Comparison of ENCODE assay signal across 10 mouse cellular contexts in the genomic region with DNA sequence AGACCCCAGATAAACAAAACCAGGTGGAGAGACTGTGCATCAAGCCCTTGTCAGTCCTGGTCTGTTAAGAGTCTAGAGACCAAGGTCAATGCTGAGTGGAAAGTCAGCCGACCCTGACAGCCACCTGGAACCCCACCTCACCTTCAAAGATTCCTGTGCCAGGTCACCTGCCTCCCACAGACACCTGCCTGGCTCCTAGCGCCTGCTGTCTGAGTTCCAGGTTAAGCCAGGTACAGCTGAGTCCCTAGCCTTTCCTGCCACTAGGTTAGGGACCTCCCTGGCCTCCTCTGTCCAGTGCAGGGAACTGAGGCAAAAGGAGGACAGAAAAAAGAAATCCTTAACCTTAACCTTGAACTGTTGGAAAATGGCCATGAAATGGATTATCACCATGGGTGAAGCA.
DNase-seq lines count a peak whose midpoint lies in the region; ATAC-seq and TF ChIP-seq lines count a peak whose summit lies in the region.
"Had no signal": no experiment of that assay in that cellular context is flagged by ENCODE, and none has a peak within 500 bp of the region (broad histone marks: within the 10 kb centered on the region; RNA-seq: fewer than 3 reads in every experiment).

No protein-coding gene starts in this region.

- 60% methylated on average over 2 of the region's 2 CpGs for WGBS in heart, embryonic 12.5 days
- 74% methylated on average over 2 of the region's 2 CpGs for WGBS in midbrain, embryonic 10.5 days
- WGBS in midbrain, embryonic 11.5 days: 79% methylated on average over 2 of the region's 2 CpGs
- 53% methylated on average over 2 of the region's 2 CpGs for WGBS in limb, embryonic 12.5 days
- 40% methylated on average over 2 of the region's 2 CpGs for WGBS in stomach, postnatal 0 days

- H3K4me3 ChIP-seq in heart, embryonic 12.5 days: no peak overlapping the region
- no peak overlapping the region for H3K4me3 ChIP-seq in midbrain, embryonic 10.5 days
- no peak overlapping the region for H3K4me3 ChIP-seq in midbrain, embryonic 11.5 days (ENCODE audit: low read depth, low read length)
- H3K4me3 ChIP-seq in limb, embryonic 12.5 days (replicated peaks): no peak overlapping the region
- H3K4me3 ChIP-seq in stomach, postnatal 0 days (ENCODE audit: low read depth, low read length): no peak overlapping the region

- no peaks in the 10 kb centered on the region for H3K36me3 ChIP-seq in heart, embryonic 12.5 days
- no peaks in the 10 kb centered on the region for H3K36me3 ChIP-seq in midbrain, embryonic 10.5 days
- H3K36me3 ChIP-seq in midbrain, embryonic 11.5 days (ENCODE audit: control insufficient read depth, insufficient read depth, low read length): no peaks in the 10 kb centered on the region
- H3K36me3 ChIP-seq in limb, embryonic 12.5 days: no peaks in the 10 kb centered on the region
- no peaks in the 10 kb centered on the region for H3K36me3 ChIP-seq in stomach, postnatal 0 days (ENCODE audit: control insufficient read depth, insufficient read depth, low read length)

- TF ChIP-seq EP300 in stomach, postnatal 0 days (optimal IDR thresholded peaks at IDR 0.05): no peak

- peak overlapping the region; percentile 63 for H3K27ac ChIP-seq in heart, embryonic 12.5 days (ENCODE audit: poor library complexity, severe bottlenecking)
- H3K27ac ChIP-seq in midbrain, embryonic 10.5 days (replicated peaks): peak overlapping the region; percentile 88
- no peak overlapping the region for H3K27ac ChIP-seq in midbrain, embryonic 11.5 days (ENCODE audit: low read depth, low read length)
- H3K27ac ChIP-seq in limb, embryonic 12.5 days: peak overlapping the region; percentile 99
- H3K27ac ChIP-seq in stomach, postnatal 0 days (replicated peaks): peak overlapping the region; percentile 73

- no peaks in the 10 kb centered on the region for H3K27me3 ChIP-seq in heart, embryonic 12.5 days (replicated peaks)
- H3K27me3 ChIP-seq in midbrain, embryonic 10.5 days (ENCODE audit: low read depth, poor library complexity, severe bottlenecking): peaks cover 54% of the 10 kb centered on the region
- H3K27me3 ChIP-seq in midbrain, embryonic 11.5 days (ENCODE audit: control insufficient read depth, insufficient read depth, low read length): peaks cover 9% of the 10 kb centered on the region
- no peaks in the 10 kb centered on the region for H3K27me3 ChIP-seq in limb, embryonic 12.5 days
- no peaks in the 10 kb centered on the region for H3K27me3 ChIP-seq in stomach, postnatal 0 days (ENCODE audit: control insufficient read depth, insufficient read depth, low read length)

- ATAC-seq in heart, embryonic 12.5 days (ENCODE audit: insufficient number of reproducible peaks, low FRiP score): no peak
- no peak for ATAC-seq in midbrain, embryonic 11.5 days (ENCODE audit: low FRiP score)
- no peak for ATAC-seq in limb, embryonic 12.5 days (ENCODE audit: insufficient number of reproducible peaks, insufficient read depth, low FRiP score, low TSS enrichment, low read depth)
- ATAC-seq in stomach, postnatal 0 days (ENCODE audit: low FRiP score, low TSS enrichment): no peak

- peaks cover 78% of the 10 kb centered on the region for H3K4me1 ChIP-seq in heart, embryonic 12.5 days (replicated peaks)
- H3K4me1 ChIP-seq in midbrain, embryonic 10.5 days: peaks cover 98% of the 10 kb centered on the region
- peaks cover 81% of the 10 kb centered on the region for H3K4me1 ChIP-seq in midbrain, embryonic 11.5 days (ENCODE audit: control insufficient read depth, insufficient read depth, low read length)
- peaks cover 88% of the 10 kb centered on the region for H3K4me1 ChIP-seq in limb, embryonic 12.5 days (replicated peaks)
- H3K4me1 ChIP-seq in stomach, postnatal 0 days (replicated peaks; ENCODE audit: control insufficient read depth, insufficient read depth): peaks cover 17% of the 10 kb centered on the region

- H3K9me3 ChIP-seq in heart, embryonic 12.5 days (replicated peaks): no peaks in the 10 kb centered on the region
- no peaks in the 10 kb centered on the region for H3K9me3 ChIP-seq in midbrain, embryonic 10.5 days (replicated peaks)
- no peaks in the 10 kb centered on the region for H3K9me3 ChIP-seq in midbrain, embryonic 11.5 days (ENCODE audit: control insufficient read depth, low read length)
- H3K9me3 ChIP-seq in limb, embryonic 12.5 days: no peaks in the 10 kb centered on the region
- H3K9me3 ChIP-seq in stomach, postnatal 0 days (ENCODE audit: control insufficient read depth, low read length): no peaks in the 10 kb centered on the region

- DNase-seq in heart, adult 18-20 months: no peak
- DNase-seq in midbrain, embryonic 10.5 days (ENCODE audit: low spot score): no peak
- DNase-seq in midbrain, embryonic 11.5 days (ENCODE audit: low spot score, missing footprints): no peak
- no peak for DNase-seq in stomach, postnatal 0 days (ENCODE audit: low spot score)
- DNase-seq in adrenal gland, postnatal 10 days: no peak
- DNase-seq in layer of hippocampus, postnatal 36 days: no peak
- DNase-seq: adrenal gland, adult 8-10 months; gastrocnemius, postnatal 10 days had no signal

- no peak overlapping the region for H3K9ac ChIP-seq in heart, embryonic 12.5 days
- H3K9ac ChIP-seq in midbrain, embryonic 11.5 days (ENCODE audit: low read length): no peak overlapping the region
- H3K9ac ChIP-seq in limb, embryonic 12.5 days (replicated peaks): no peak overlapping the region
- no peak overlapping the region for H3K9ac ChIP-seq in stomach, postnatal 0 days (ENCODE audit: low read length)

- no peak for TF ChIP-seq CTCF in stomach, postnatal 0 days (IDR thresholded peaks at IDR 0.05; ENCODE audit: low read depth)

- no peak overlapping the region for H3K4me2 ChIP-seq in heart, embryonic 12.5 days
- H3K4me2 ChIP-seq in midbrain, embryonic 11.5 days: no peak overlapping the region
- no peak overlapping the region for H3K4me2 ChIP-seq in limb, embryonic 12.5 days
- H3K4me2 ChIP-seq in stomach, postnatal 0 days (replicated peaks; ENCODE audit: low read depth): no peak overlapping the region
